37 mouse cellular contexts compared by ENCODE assay signal in genomic region chr6:142314285-142314684, GRCm38 (mm10). TPM values are rescaled to one million over a fixed set of nuclear protein-coding genes. Genes with fewer than 3 reads are reported as not detected.
"Had no signal": no experiment of that assay in that cellular context is flagged by ENCODE, and none has a peak within 500 bp of the region (broad histone marks: within the 10 kb centered on the region; RNA-seq: fewer than 3 reads in every experiment).

No protein-coding gene starts in this region.

- H3K27ac ChIP-seq: heart, adult 2 months; heart, embryonic 10.5 days; heart, embryonic 13.5 days; heart, embryonic 15.5 days; hindbrain, embryonic 10.5 days; hindbrain, embryonic 12.5 days; hindbrain, embryonic 13.5 days; hindbrain, embryonic 14.5 days; hindbrain, embryonic 15.5 days; hindbrain, postnatal 0 days; intestine, embryonic 15.5 days; kidney, embryonic 15.5 days; kidney, postnatal 0 days; layer of hippocampus, adult 2 months; left cerebral cortex, adult 2 months had no signal

- H3K4me3 ChIP-seq: heart, adult 2 months; heart, embryonic 10.5 days; heart, embryonic 12.5 days; heart, embryonic 13.5 days; heart, embryonic 15.5 days; hindbrain, embryonic 10.5 days; hindbrain, embryonic 12.5 days; hindbrain, embryonic 13.5 days; hindbrain, embryonic 15.5 days; intestine, embryonic 15.5 days; kidney, embryonic 15.5 days; layer of hippocampus, adult 2 months; left cerebral cortex, adult 2 months had no signal

- H3K4me1 ChIP-seq: heart, embryonic 10.5 days; heart, embryonic 12.5 days; heart, embryonic 13.5 days; heart, embryonic 15.5 days; hindbrain, embryonic 10.5 days; hindbrain, embryonic 12.5 days; hindbrain, embryonic 13.5 days; hindbrain, embryonic 15.5 days; intestine, embryonic 15.5 days; kidney, embryonic 15.5 days had no signal

- H3K9ac ChIP-seq: heart, embryonic 12.5 days; heart, embryonic 13.5 days; heart, embryonic 15.5 days; hindbrain, embryonic 12.5 days; hindbrain, embryonic 13.5 days; hindbrain, embryonic 14.5 days; hindbrain, embryonic 15.5 days; intestine, embryonic 15.5 days; kidney, embryonic 15.5 days had no signal

- H3K27me3 ChIP-seq: heart, embryonic 12.5 days; heart, embryonic 13.5 days; heart, embryonic 15.5 days; hindbrain, embryonic 12.5 days; hindbrain, embryonic 13.5 days; hindbrain, embryonic 15.5 days; intestine, embryonic 15.5 days; kidney, embryonic 15.5 days had no signal

- H3K9me3 ChIP-seq: hindbrain, embryonic 15.5 days; intestine, embryonic 15.5 days had no signal

- H3K36me3 ChIP-seq: heart, embryonic 10.5 days; heart, embryonic 12.5 days; heart, embryonic 13.5 days; heart, embryonic 15.5 days; hindbrain, embryonic 10.5 days; hindbrain, embryonic 12.5 days; hindbrain, embryonic 13.5 days; hindbrain, embryonic 15.5 days; intestine, embryonic 15.5 days; kidney, embryonic 15.5 days had no signal

- H3K4me2 ChIP-seq: heart, embryonic 11.5 days; heart, embryonic 12.5 days; heart, embryonic 13.5 days; heart, embryonic 15.5 days; hindbrain, embryonic 12.5 days; hindbrain, embryonic 13.5 days; hindbrain, embryonic 14.5 days; hindbrain, embryonic 15.5 days; intestine, embryonic 15.5 days; kidney, embryonic 15.5 days had no signal

- DNase-seq: heart, adult 2 months; heart, postnatal 10 days; heart, postnatal 14 days; heart, postnatal 36 days; heart, postnatal 4 days; kidney, adult 11 months; kidney, adult 18-20 months; kidney, postnatal 14 days; kidney, postnatal 25 days; kidney, postnatal 4 days; layer of hippocampus, adult 9-11 months; layer of hippocampus, postnatal 36 days had no signal

- ATAC-seq: hindbrain, embryonic 16.5 days; hindbrain, postnatal 0 days; inflammation-experienced regulatory T-cells, adult 6 months; intestine, embryonic 15.5 days; intestine, embryonic 16.5 days; intestine, postnatal 0 days had no signal

RNA-seq across cellular contexts. Expression of gene Slco1a5, which starts 8.5 kb away (rescaled TPM):
- polyA plus RNA-seq: heart, embryonic 11.5 days; heart, embryonic 12.5 days; heart, embryonic 13.5 days; heart, embryonic 14.5 days; heart, embryonic 15.5 days; heart, postnatal 0 days; inflammation-experienced regulatory T-cells, adult 6 months; intestine, embryonic 14.5 days; intestine, embryonic 15.5 days; intestine, postnatal 0 days; large intestine, adult 2 months had no signal

RNA-seq across cellular contexts. Expression of gene Iapp, which starts 16.1 kb away (rescaled TPM):
- polyA plus RNA-seq: heart, adult 2 months; heart, embryonic 11.5 days; heart, embryonic 12.5 days; heart, embryonic 13.5 days; heart, embryonic 14.5 days; heart, embryonic 15.5 days; heart, postnatal 0 days; hindbrain, embryonic 14.5 days; hindbrain, embryonic 15.5 days; inflammation-experienced regulatory T-cells, adult 6 months; kidney, embryonic 14.5 days; kidney, embryonic 15.5 days had no signal
